Mouse (Mus musculus) urinary bladder, postnatal 4 days (tissue): ENCODE results near the gene Fxyd4.

Experiments used
- DNase-seq, 2 experiments: peaks; one replicate each; pipeline ENCODE4 v3.0.0; 2021 to 2022; ENCODE audit warnings: low spot score in 2 of 2

The Fxyd4 gene

DNA sequence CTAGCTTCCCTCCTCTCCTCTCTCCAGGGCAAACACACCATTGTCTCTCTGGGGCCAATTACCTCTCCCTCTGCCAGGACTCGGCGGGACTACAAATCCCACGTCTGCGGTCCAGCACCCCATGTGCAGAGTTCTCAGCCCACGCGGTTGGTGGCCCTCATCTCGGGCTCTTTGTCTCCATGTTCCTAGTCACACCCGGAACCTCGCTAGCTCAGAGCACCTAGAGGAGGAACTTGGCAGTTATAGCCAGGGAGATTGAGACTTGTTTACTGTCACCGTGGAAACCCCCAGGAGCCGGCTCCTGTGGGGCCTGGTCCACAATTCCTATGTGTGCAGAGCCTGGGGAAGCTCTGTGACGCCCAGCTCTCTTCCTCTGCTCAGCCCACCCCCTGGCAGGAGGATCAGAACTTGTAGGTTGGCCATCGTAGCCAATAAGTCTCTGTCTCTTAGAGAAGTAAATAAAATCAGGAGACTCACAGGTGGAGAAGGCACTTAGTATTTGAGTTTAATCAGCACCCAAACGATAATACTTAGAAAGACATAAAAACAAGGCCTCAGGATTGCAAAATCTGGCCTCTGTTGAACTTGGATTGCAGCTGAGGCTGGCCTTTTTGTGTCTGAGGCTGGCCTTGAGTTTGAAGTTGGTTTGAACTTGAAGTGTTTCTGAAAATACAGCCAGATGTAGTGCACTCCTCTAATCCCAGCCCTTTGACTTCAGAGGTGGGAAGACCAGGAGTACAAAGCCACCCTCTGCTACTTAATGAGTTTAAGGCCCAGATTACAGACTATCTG lies 45.9 kb downstream of the Fxyd4 start:
- no peak for DNase-seq

DNA sequence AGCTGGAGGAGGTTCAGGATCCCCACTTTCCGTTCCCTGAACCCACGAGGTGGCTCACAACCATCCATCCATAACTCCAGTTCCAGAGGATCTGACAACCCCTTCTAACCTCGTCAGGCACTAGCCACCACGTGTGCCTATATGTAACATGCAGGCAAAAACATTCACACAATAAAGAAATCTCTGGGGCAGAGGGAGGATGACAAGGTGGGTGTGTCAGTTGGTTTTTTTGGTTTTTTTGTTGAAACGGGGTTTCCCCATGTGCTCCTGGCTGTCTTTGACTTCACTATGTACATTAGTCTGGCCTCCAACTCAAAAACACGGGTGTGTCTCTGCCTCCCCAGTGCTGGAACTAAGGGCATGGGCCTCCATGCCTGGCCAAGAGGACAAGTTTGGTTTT lies 47.2 kb downstream of the Fxyd4 start:
- DNase-seq = no peak

DNA sequence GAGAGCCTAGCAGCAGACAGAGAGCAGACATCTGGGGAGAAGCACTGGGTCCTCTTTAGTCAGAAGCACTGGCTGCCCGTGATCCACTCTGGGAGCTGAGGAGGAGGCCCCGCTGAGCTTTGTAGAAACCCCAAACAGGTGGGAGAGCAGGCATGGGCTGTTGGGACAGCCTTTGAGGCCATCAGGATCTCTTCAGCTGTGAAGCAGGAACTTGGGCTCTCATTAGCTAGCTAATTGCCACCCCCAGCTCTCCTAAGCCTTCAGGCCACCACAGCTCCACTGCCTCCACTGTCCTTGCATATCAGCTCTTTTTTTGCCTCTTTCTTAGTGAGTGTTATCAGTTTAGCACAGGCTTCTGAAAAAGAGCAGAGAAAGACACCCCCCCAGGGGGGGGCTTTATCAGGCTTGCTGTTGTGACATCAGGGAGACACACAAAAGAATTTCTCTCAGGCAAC lies 48.8 kb downstream of the Fxyd4 start:
- DNase-seq = no peak

DNA sequence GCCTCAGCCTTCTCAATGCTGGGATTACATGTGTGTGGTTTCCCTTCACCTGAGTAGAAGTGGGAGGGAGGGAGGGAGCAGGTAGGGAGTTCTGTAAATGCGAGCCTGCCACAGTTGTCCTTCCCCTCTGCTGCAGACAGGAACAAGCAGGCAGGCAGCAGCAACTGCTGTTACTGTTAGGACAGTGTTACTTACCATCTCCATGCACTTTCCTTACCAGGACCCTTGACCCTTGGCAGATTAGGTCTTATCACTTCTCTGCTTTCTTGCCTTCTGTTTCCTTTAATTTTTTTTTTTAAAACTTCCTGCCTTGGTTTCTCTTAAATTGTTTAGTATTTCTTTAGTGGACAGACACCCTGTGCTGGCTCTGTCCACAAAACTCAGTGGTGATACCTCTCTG lies 49.5 kb downstream of the Fxyd4 start:
- DNase-seq = no peak

DNA sequence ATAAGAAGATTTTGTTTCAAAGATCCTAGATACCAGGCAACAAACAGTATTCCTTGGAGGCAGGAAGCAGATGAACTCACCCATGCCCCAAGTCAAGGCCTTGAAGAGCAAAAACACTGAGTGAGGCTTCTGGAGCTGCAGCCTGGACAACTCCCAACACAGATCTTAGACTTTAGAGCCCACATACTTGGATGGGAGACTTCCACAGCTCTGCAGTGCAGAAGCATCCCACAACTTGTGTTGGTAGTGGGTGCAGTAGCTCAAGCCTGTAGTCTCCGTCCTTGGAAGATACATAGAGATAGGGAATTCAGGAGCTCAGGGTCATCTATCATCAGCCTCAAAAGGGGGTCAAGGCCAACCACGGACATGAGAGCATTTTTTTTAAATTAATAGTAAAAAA lies 51.5 kb downstream of the Fxyd4 start:
- no peak for DNase-seq
